Mouse (Mus musculus): ENCODE measurements around the gene Opa1.

DNA sequence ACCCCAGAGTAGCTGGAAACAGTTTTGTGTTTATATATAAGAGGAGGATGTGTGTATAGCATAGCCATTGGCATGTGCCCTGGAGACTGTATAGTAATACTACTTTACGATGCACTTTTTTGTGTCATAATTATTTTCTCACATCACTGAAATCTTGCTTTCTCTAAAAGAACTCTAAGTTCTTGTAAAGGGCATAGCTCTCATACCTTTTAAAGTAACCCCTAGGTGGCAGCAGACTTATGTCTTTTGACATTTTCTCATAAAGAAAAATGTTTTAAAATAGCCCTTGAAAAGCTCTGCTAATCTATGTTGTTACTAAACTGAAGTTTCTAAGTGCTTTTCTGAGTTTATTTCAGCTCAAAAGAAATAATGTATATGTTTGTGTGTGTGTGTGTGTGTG is 49.9 kb downstream of the Opa1 start:
- TF ChIP-seq POLR2A (IDR thresholded peaks at IDR 0.05; ENCODE audit: insufficient read length, low read depth): no peak
- TF ChIP-seq POLR2AphosphoS2 (IDR thresholded peaks at IDR 0.05; ENCODE audit: insufficient read length, low read depth): no peak

Measured in myocyte (in vitro differentiated cells).